Mouse (Mus musculus) lung, postnatal 0 days (tissue): ENCODE measurements at regions not wholly inside any gene's neighbourhood (a gene's known extent, or its start where the extent isn't known, plus 50 kb on each side); places are given as distances from the start of the nearest gene placed in this dataset.

Experiments
- ATAC-seq: fragments of 200-750 bp; cut with Nextera tagmentation; 2 replicates; pipeline ENCODE4 v1.8.0; 2017; ENCODE audit warnings: moderate library complexity
- DNase-seq: peaks from one replicate; pipeline ENCODE4 v3.0.0-alpha.2; 2016; ENCODE audit warnings: low spot score
- H3K27ac ChIP-seq: fragments of 300-500 bp; sonication (generic); 2 replicates; pipeline ENCODE4 v1.5.1; 2014; ENCODE audit warnings: antibody characterized with exemption, mild to moderate bottlenecking, low read length, mixed read lengths
- H3K27me3 ChIP-seq: fragments of 300-500 bp; sonication (generic); replicated peaks from 2 replicates; pipeline ENCODE4 v1.6.1; 2014; ENCODE audit warnings: low read length, mixed read lengths; ENCODE audit not compliant: insufficient read depth
- H3K36me3 ChIP-seq: fragments of 300-500 bp; sonication (generic); 2 replicates; pipeline ENCODE4 v1.6.1; 2014; ENCODE audit warnings: low read length, mixed read lengths; ENCODE audit not compliant: insufficient read depth
- H3K4me1 ChIP-seq: fragments of 300-500 bp; sonication (generic); 2 replicates; pipeline ENCODE4 v1.6.1; 2014; ENCODE audit warnings: antibody characterized with exemption, low read depth, low read length, mixed read lengths; ENCODE audit not compliant: insufficient read depth
- H3K4me2 ChIP-seq: fragments of 300-500 bp; sonication (generic); replicated peaks from 2 replicates; pipeline ENCODE4 v1.6.1; 2014; ENCODE audit warnings: low read depth, mild to moderate bottlenecking, low read length, moderate library complexity, mixed read lengths
- H3K4me3 ChIP-seq: fragments of 300-500 bp; sonication (generic); 2 replicates; pipeline ENCODE4 v1.5.1; 2014; ENCODE audit warnings: low read depth, low read length
- H3K9ac ChIP-seq: fragments of 300-500 bp; sonication (generic); replicated peaks from 2 replicates; pipeline ENCODE4 v1.6.1; 2014; ENCODE audit warnings: low read depth, mild to moderate bottlenecking
- H3K9me3 ChIP-seq: fragments of 300-500 bp; sonication (generic); 2 replicates; pipeline ENCODE4 v1.6.1; 2016; ENCODE audit warnings: low read length, mixed read lengths
- CTCF ChIP-seq: IDR thresholded peaks from 2 replicates; pipeline ENCODE4 v1.5.1; 2016; ENCODE audit warnings: antibody characterized with exemption, mild to moderate bottlenecking
- EP300 ChIP-seq: IDR thresholded peaks from 2 replicates; pipeline ENCODE4 v1.6.1; 2016; ENCODE audit warnings: antibody characterized with exemption, mild to moderate bottlenecking, control low read depth
- WGBS: fragments of 180-500 bp; shearing (Covaris S2); extraction: QIAGEN DNeasy Blood & Tissue Kit; methylation state at CpG from one replicate; pipeline ENCODE4 v1.1.7; 2014; 5-methylcytosine and 5-hydroxymethylcytosine counted together

- no peak for ATAC-seq
- WGBS: 80% methylated on average over 6 of the region's 6 CpGs
- H3K4me1 ChIP-seq: 0 out of 2 replicates have a peak, but pooled peaks cover 1% of the 10 kb centered on the region
Observed at GRCm38 (mm10) chr1:64443436-64443835, 89.0 kb upstream of the Creb1 start.

GRCm38 (mm10) chr1:64442179-64442874 lies 90.1 kb upstream of the Creb1 start:
- ATAC-seq (no peak), DNase-seq (no peak)
- TF ChIP-seq CTCF: no peak
- no peak for TF ChIP-seq EP300
- Histone ChIP-seq H3K9ac (no peak overlapping the region), H3K4me3 (no peak overlapping the region), H3K36me3 (no peaks in the 10 kb centered on the region), H3K27ac (no peak overlapping the region), H3K4me1 (no peaks in the 10 kb centered on the region), H3K4me2 (no peak overlapping the region), H3K9me3 (no peaks in the 10 kb centered on the region), H3K27me3 (no peaks in the 10 kb centered on the region)
- WGBS: 60% methylated on average over 9 of the region's 9 CpGs

More at GRCm38 (mm10) chr1:64443436-64443835, 89.0 kb upstream of the Creb1 start:
- Histone ChIP-seq H3K4me3 (no peak overlapping the region), H3K9ac (no peak overlapping the region), H3K9me3 (no peaks in the 10 kb centered on the region), H3K36me3 (no peaks in the 10 kb centered on the region), H3K27ac (no peak overlapping the region), H3K4me2 (no peak overlapping the region), H3K27me3 (no peaks in the 10 kb centered on the region)
- TF ChIP-seq EP300 (no peak), CTCF (no peak)
- no peak for DNase-seq

GRCm38 (mm10) chr1:64423256-64423655 lies 109.2 kb upstream of the Creb1 start:
- H3K27me3 ChIP-seq: no peaks in the 10 kb centered on the region
- no peak overlapping the region for H3K4me3 ChIP-seq
- DNase-seq (no peak), ATAC-seq (no peak)
- H3K36me3 ChIP-seq: no peaks in the 10 kb centered on the region
- TF ChIP-seq EP300: no peak
- no peak for TF ChIP-seq CTCF
- 37% methylated on average over 1 of the region's 1 CpGs for WGBS
- 0 out of 2 replicates have a peak, but pooled peaks cover 3% of the 10 kb centered on the region for H3K9me3 ChIP-seq
- no peaks in the 10 kb centered on the region for H3K4me1 ChIP-seq
- no peak overlapping the region for H3K4me2 ChIP-seq
- no peak overlapping the region for H3K9ac ChIP-seq
- H3K27ac ChIP-seq: no peak overlapping the region

GRCm38 (mm10) chr1:64418567-64418966 lies 113.9 kb upstream of the Creb1 start:
- H3K4me2 ChIP-seq: no peak overlapping the region
- H3K9ac ChIP-seq: no peak overlapping the region
- no peak overlapping the region for H3K27ac ChIP-seq
- no peaks in the 10 kb centered on the region for H3K36me3 ChIP-seq
- ATAC-seq: no peak
- no peak for TF ChIP-seq EP300
- TF ChIP-seq CTCF: no peak
- H3K4me1 ChIP-seq: no peaks in the 10 kb centered on the region
- H3K9me3 ChIP-seq: 0 out of 2 replicates have a peak, but pooled peaks cover 4% of the 10 kb centered on the region
- H3K4me3 ChIP-seq: no peak overlapping the region
- H3K27me3 ChIP-seq: no peaks in the 10 kb centered on the region
- no peak for DNase-seq

GRCm38 (mm10) chr1:64415906-64416305 lies 116.5 kb upstream of the Creb1 start:
- H3K9ac ChIP-seq: no peak overlapping the region
- DNase-seq: no peak
- H3K27me3 ChIP-seq: no peaks in the 10 kb centered on the region
- H3K4me2 ChIP-seq: no peak overlapping the region
- WGBS: 76% methylated on average over 7 of the region's 7 CpGs
- no peak for ATAC-seq
- no peaks in the 10 kb centered on the region for H3K36me3 ChIP-seq
- H3K4me3 ChIP-seq: no peak overlapping the region
- H3K9me3 ChIP-seq: 0 out of 2 replicates have a peak, but pooled peaks cover 4% of the 10 kb centered on the region
- H3K4me1 ChIP-seq: no peaks in the 10 kb centered on the region
- no peak overlapping the region for H3K27ac ChIP-seq
- TF ChIP-seq CTCF: no peak
- no peak for TF ChIP-seq EP300

- Histone ChIP-seq H3K4me2 (no peak overlapping the region), H3K9me3 (no peaks in the 10 kb centered on the region), H3K27ac (no peak overlapping the region), H3K9ac (no peak overlapping the region), H3K4me3 (no peak overlapping the region), H3K36me3 (no peaks in the 10 kb centered on the region), H3K27me3 (no peaks in the 10 kb centered on the region), H3K4me1 (no peaks in the 10 kb centered on the region)
- no peak for TF ChIP-seq CTCF
- TF ChIP-seq EP300: no peak
- ATAC-seq (no peak), DNase-seq (no peak)
- WGBS: 70% methylated on average over 4 of the region's 4 CpGs
Observed at GRCm38 (mm10) chr1:64413181-64413560, 119.3 kb upstream of the Creb1 start.
